In the genomic region with DNA sequence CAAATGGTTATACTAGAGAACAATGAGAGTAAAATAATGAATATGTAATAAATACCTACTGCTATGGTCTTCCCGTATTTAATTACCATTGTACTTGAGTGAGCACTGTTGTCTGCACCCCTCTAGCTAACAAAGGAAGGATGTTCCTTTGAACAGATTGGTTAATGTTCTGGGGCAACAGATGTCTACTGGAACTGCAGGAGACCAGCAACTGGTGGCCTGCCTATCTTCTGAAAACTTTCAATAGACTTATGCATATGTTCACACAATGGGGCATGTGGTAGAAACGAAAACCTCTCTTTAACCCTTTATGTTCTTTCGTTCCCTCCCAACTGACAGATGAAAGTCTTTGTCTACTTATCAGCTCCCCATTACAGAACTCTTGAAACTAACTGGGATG, we compare ENCODE assay signal across 13 mouse cellular contexts. TPM values are rescaled to one million over a fixed set of nuclear protein-coding genes. Genes with fewer than 3 reads are reported as not detected.
A peak's percentile ranks its signal among the peaks of the same experiment; 100 is the strongest.
DNase-seq lines count a peak whose midpoint lies in the region; ATAC-seq and TF ChIP-seq lines count a peak whose summit lies in the region.
"Had no signal": no experiment of that assay in that cellular context is flagged by ENCODE, and none has a peak within 500 bp of the region (broad histone marks: within the 10 kb centered on the region; RNA-seq: fewer than 3 reads in every experiment).

No protein-coding gene starts in this region.

- ATAC-seq in hindbrain, embryonic 16.5 days: peak; percentile 41; the same call in 1 of the 2 replicates
- no peak; the same call in 1 of the 2 replicates for ATAC-seq in neural tube, embryonic 12.5 days (ENCODE audit: low FRiP score, low read depth)
- ATAC-seq in megakaryocyte-erythroid progenitor cell, adult 5-6 weeks (replicated peaks; ENCODE audit: low FRiP score, low TSS enrichment, poor library complexity, severe bottlenecking): no peak
- ATAC-seq in liver, embryonic 11.5 days (replicated peaks; ENCODE audit: low FRiP score): no peak

- H3K4me3 ChIP-seq in gastrocnemius, adult 2 months: no peak overlapping the region; the same call in 1 of the 2 replicates
- H3K4me3 ChIP-seq in forebrain, embryonic 10.5 days: peak overlapping the region; percentile 51
- peak overlapping the region; percentile 30 for H3K4me3 ChIP-seq in hindbrain, embryonic 16.5 days (ENCODE audit: low read length)
- H3K4me3 ChIP-seq in neural tube, embryonic 12.5 days: peak overlapping the region; percentile 32
- no peak overlapping the region for H3K4me3 ChIP-seq in liver, embryonic 11.5 days (ENCODE audit: low read depth, low read length)
- H3K4me3 ChIP-seq: embryonic facial prominence, embryonic 13.5 days had no signal

- peaks cover 13% of the 10 kb centered on the region for H3K36me3 ChIP-seq in forebrain, embryonic 10.5 days (replicated peaks)
- H3K36me3 ChIP-seq in hindbrain, embryonic 16.5 days (ENCODE audit: control insufficient read depth, insufficient read depth, low read length): 0 out of 2 replicates have a peak, but pooled peaks cover 2% of the 10 kb centered on the region
- H3K36me3 ChIP-seq in neural tube, embryonic 12.5 days: peaks cover 6% of the 10 kb centered on the region; the same call in 1 of the 2 replicates
- no peaks in the 10 kb centered on the region for H3K36me3 ChIP-seq in liver, embryonic 11.5 days (ENCODE audit: control insufficient read depth, insufficient read depth, low read length)

- no peak for TF ChIP-seq CTCF in gastrocnemius, adult 2 months (IDR thresholded peaks at IDR 0.05)

- no peak overlapping the region for H3K9ac ChIP-seq in hindbrain, embryonic 16.5 days (ENCODE audit: low read depth, low read length)
- H3K9ac ChIP-seq in neural tube, embryonic 12.5 days: no peak overlapping the region
- H3K9ac ChIP-seq in liver, embryonic 11.5 days (ENCODE audit: low read depth, low read length): no peak overlapping the region
- H3K9ac ChIP-seq: embryonic facial prominence, embryonic 13.5 days had no signal

- no peaks in the 10 kb centered on the region for H3K27me3 ChIP-seq in forebrain, embryonic 10.5 days (ENCODE audit: poor library complexity, severe bottlenecking)
- no peaks in the 10 kb centered on the region for H3K27me3 ChIP-seq in hindbrain, embryonic 16.5 days (replicated peaks; ENCODE audit: control insufficient read depth, insufficient read depth, low read length)
- H3K27me3 ChIP-seq in neural tube, embryonic 12.5 days (replicated peaks): no peaks in the 10 kb centered on the region
- no peaks in the 10 kb centered on the region for H3K27me3 ChIP-seq in liver, embryonic 11.5 days (replicated peaks; ENCODE audit: control insufficient read depth, insufficient read depth, low read length)
- H3K27me3 ChIP-seq: embryonic facial prominence, embryonic 13.5 days had no signal

- peaks cover 86% of the 10 kb centered on the region for H3K4me1 ChIP-seq in forebrain, embryonic 10.5 days
- peaks cover 26% of the 10 kb centered on the region for H3K4me1 ChIP-seq in hindbrain, embryonic 16.5 days (ENCODE audit: control insufficient read depth, insufficient read depth, low read depth, low read length)
- H3K4me1 ChIP-seq in neural tube, embryonic 12.5 days: peaks cover 23% of the 10 kb centered on the region
- H3K4me1 ChIP-seq in liver, embryonic 11.5 days (replicated peaks; ENCODE audit: control insufficient read depth, insufficient read depth, low read length): no peaks in the 10 kb centered on the region

- intact Hi-C loops in gastrocnemius, adult 2 months (cut with DNase I): no loop called here

- H3K4me2 ChIP-seq in hindbrain, embryonic 16.5 days (ENCODE audit: low read length): peak overlapping the region; percentile 46
- H3K4me2 ChIP-seq in neural tube, embryonic 12.5 days (replicated peaks): peak overlapping the region; percentile 51
- H3K4me2 ChIP-seq in liver, embryonic 11.5 days: no peak overlapping the region
- H3K4me2 ChIP-seq: embryonic facial prominence, embryonic 13.5 days had no signal

- no peaks in the 10 kb centered on the region for H3K9me3 ChIP-seq in forebrain, embryonic 10.5 days
- H3K9me3 ChIP-seq in hindbrain, embryonic 16.5 days (ENCODE audit: control insufficient read depth, low read length): no peaks in the 10 kb centered on the region
- no peaks in the 10 kb centered on the region for H3K9me3 ChIP-seq in neural tube, embryonic 12.5 days
- no peaks in the 10 kb centered on the region for H3K9me3 ChIP-seq in liver, embryonic 11.5 days (ENCODE audit: control insufficient read depth, low read length)
- H3K9me3 ChIP-seq: embryonic facial prominence, embryonic 13.5 days; G1E had no signal

- WGBS in forebrain, embryonic 10.5 days: 33% methylated on average over 3 of the region's 3 CpGs
- WGBS in hindbrain, embryonic 16.5 days: 13% methylated on average over 3 of the region's 3 CpGs
- 25% methylated on average over 3 of the region's 3 CpGs for WGBS in neural tube, embryonic 12.5 days
- WGBS in liver, embryonic 11.5 days: 75% methylated on average over 3 of the region's 3 CpGs

- peak overlapping the region; percentile 60; the same call in 1 of the 2 replicates for H3K27ac ChIP-seq in gastrocnemius, adult 2 months
- peak overlapping the region; percentile 88 for H3K27ac ChIP-seq in forebrain, embryonic 10.5 days
- peak overlapping the region; percentile 34; the same call in 1 of the 2 replicates for H3K27ac ChIP-seq in hindbrain, embryonic 16.5 days (ENCODE audit: low read depth, low read length)
- H3K27ac ChIP-seq in neural tube, embryonic 12.5 days: no peak overlapping the region
- no peak overlapping the region for H3K27ac ChIP-seq in liver, embryonic 11.5 days (ENCODE audit: low read depth, low read length)
- H3K27ac ChIP-seq: embryonic facial prominence, embryonic 13.5 days had no signal

- DNase-seq in gastrocnemius, adult 2 months: no peak
- DNase-seq in gastrocnemius, adult 8-10 months (ENCODE audit: low spot score in 2 of 2): no peak
- DNase-seq in forebrain, embryonic 10.5 days (ENCODE audit: extremely low spot score, low spot score): no peak
- no peak for DNase-seq in urinary bladder, postnatal 4 days (ENCODE audit: low spot score in 2 of 2)
- no peak for DNase-seq in liver, embryonic 11.5 days (ENCODE audit: low spot score)
- DNase-seq: kidney, postnatal 4 days; lung, postnatal 14 days; spleen, adult 18-20 months had no signal

RNA-seq across cellular contexts. Expression of a gene that starts 20.1 kb away (rescaled TPM):
- total RNA-seq in gastrocnemius, adult 2 months (2021): 1 to 10 TPM; 7.8 to 9.8 TPM
- 10 to 100 TPM in 3 of 4 experiments, 1 to 10 TPM in 1; 9.3 to 14.0 (median 10.5) TPM for total RNA-seq in gastrocnemius, adult 8-10 months (2022)
- 5.8 and 6.0 TPM in 2 replicates for polyA plus RNA-seq in forebrain, embryonic 10.5 days (2016; fragmentation: Nextera tagmentation; extraction: Ambion mirVana)
- 3.0 and 3.4 TPM in 2 replicates for polyA plus RNA-seq in hindbrain, embryonic 16.5 days (2015; fragmentation: Nextera tagmentation; extraction: Ambion mirVana)
- 8.0 and 8.3 TPM in 2 replicates for polyA plus RNA-seq in neural tube, embryonic 12.5 days (2016; fragmentation: Nextera tagmentation; extraction: Ambion mirVana)
- total RNA-seq in megakaryocyte-erythroid progenitor cell, adult 5-6 weeks (2014; fragmentation: Nextera tagmentation): 1.5 and 2.6 TPM in 2 replicates
- total RNA-seq in megakaryocyte-erythroid progenitor cell, adult 5-6 weeks (2017): 2.2 and 3.5 TPM in 2 replicates
- 1.6 and 1.7 TPM in 2 replicates for polyA plus RNA-seq in liver, embryonic 11.5 days (2014; fragmentation: Nextera tagmentation; extraction: Ambion mirVana)

Comparison
In these comparisons a context has a peak if more than half of its experiments do, and no peak if none do; other contexts are left out.
1. H3K27ac ChIP-seq: peak in gastrocnemius, adult 2 months (single experiment), forebrain, embryonic 10.5 days (single experiment) and hindbrain, embryonic 16.5 days (single experiment); none in neural tube, embryonic 12.5 days (single experiment) and liver, embryonic 11.5 days (single experiment).
2. H3K4me3 ChIP-seq: peak in forebrain, embryonic 10.5 days (single experiment), hindbrain, embryonic 16.5 days (single experiment) and neural tube, embryonic 12.5 days (single experiment); none in gastrocnemius, adult 2 months (single experiment) and liver, embryonic 11.5 days (single experiment).